Mouse (Mus musculus) forebrain, embryonic 13.5 days (tissue): ENCODE measurements around the gene Slc24a2. TPM values are rescaled to one million over a fixed set of nuclear protein-coding genes. Genes with fewer than 3 reads are reported as not detected.

ENCODE experiments used
- ATAC-seq: fragments of 200-750 bp; cut with Nextera tagmentation; 2 replicates; pipeline ENCODE4 v1.8.0; 2017
- H3K27ac ChIP-seq: fragments of 300-500 bp; sonication (generic); 2 replicates; pipeline ENCODE4 v1.5.1; 2015; ENCODE audit warnings: inconsistent platforms, mild to moderate bottlenecking, moderate library complexity
- H3K27me3 ChIP-seq: fragments of 300-500 bp; sonication (generic); 2 replicates; pipeline ENCODE4 v1.6.1; 2015; ENCODE audit warnings: mild to moderate bottlenecking, inconsistent platforms
- H3K36me3 ChIP-seq: fragments of 300-500 bp; sonication (generic); 2 replicates; pipeline ENCODE4 v1.6.1; 2015; ENCODE audit warnings: mild to moderate bottlenecking, inconsistent platforms; ENCODE audit not compliant: poor library complexity, severe bottlenecking
- H3K4me1 ChIP-seq: fragments of 300-500 bp; sonication (generic); 2 replicates; pipeline ENCODE4 v1.6.1; 2015; ENCODE audit warnings: inconsistent platforms
- H3K4me2 ChIP-seq: fragments of 300-500 bp; sonication (generic); 2 replicates; pipeline ENCODE4 v1.6.1; 2015; ENCODE audit warnings: inconsistent platforms, mild to moderate bottlenecking, moderate library complexity
- H3K4me3 ChIP-seq: fragments of 300-500 bp; sonication (generic); 2 replicates; pipeline ENCODE4 v1.5.1; 2015; ENCODE audit warnings: mild to moderate bottlenecking, inconsistent platforms
- H3K9ac ChIP-seq: fragments of 300-500 bp; sonication (generic); 2 replicates; pipeline ENCODE4 v1.6.1; 2015; ENCODE audit warnings: mild to moderate bottlenecking, inconsistent platforms
- H3K9me3 ChIP-seq: fragments of 300-500 bp; sonication (generic); replicated peaks from 2 replicates; pipeline ENCODE4 v1.6.1; 2016; ENCODE audit warnings: inconsistent platforms
- WGBS: fragments of 180-500 bp; shearing (Covaris S2); methylation state at CpG from one replicate; pipeline ENCODE4 v1.1.7; 2015; 5-methylcytosine and 5-hydroxymethylcytosine counted together
- polyA plus RNA-seq: library from polyadenylated mRNA; unstranded; fragments of >200 nt; fragmentation: Nextera tagmentation; extraction: Ambion mirVana; gene quantifications from 2 replicates; pipeline ENCODE4 v1.2.1, GENCODE M21; 2015

Slc24a2 gene
- polyA plus RNA-seq, 1 experiment from 2014 or later = 0.83 TPM

- Histone ChIP-seq H3K36me3 (no peaks in the 10 kb centered on the region), H3K27ac (no peak overlapping the region), H3K27me3 (no peaks in the 10 kb centered on the region), H3K9ac (no peak overlapping the region), H3K4me1 (0 out of 2 replicates have a peak, but pooled peaks cover 2% of the 10 kb centered on the region), H3K4me2 (no peak overlapping the region), H3K4me3 (no peak overlapping the region), H3K9me3 (no peaks in the 10 kb centered on the region)
- WGBS = 96% methylated on average over 9 of the region's 9 CpGs
- no peak for ATAC-seq
Observed at GRCm38 (mm10) chr4:86936217-86936616, 294.1 kb downstream of the Slc24a2 start.
